Mouse (Mus musculus) thymus, postnatal 36 days (tissue): Measurements from ENCODE around the gene Gemin4.

Experiments used
- DNase-seq, 2 experiments: peaks; one replicate each; pipeline ENCODE4 v3.0.0; 2022; ENCODE audit warnings: mixed read lengths in 2 of 2

Gene Gemin4

DNA sequence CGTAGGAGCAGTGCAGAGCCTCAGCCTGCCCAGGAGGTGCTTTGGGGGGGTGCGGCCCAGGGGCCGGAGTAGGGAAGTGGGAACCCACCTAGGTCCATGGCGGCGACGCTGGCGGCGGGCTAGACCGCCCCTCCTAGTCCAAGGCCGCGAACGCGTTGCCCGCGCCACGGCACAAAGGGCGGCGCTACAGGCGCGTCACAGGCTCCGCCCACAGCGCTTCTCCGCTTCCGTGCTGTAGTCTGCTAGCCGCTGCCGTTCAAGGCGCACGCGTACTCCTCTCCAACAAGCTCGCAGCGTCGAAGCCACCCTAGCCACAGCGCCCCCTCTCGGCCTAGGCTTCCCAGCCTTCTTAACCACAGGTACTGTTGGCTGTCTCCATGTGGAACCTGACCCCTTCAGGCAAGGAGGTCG is at the start of gene Gemin4, which contains the start of gene Dbil5:
Gene Gemin4 (minus strand): TSS at position 275 of the 411 bp plus-strand sequence.
Gene Dbil5 (plus strand): TSS at position 219 of the 411 bp plus-strand sequence.
- peak; percentile 97 to 98 for DNase-seq

- no peak for DNase-seq
These were observed 45.3 kb upstream of the Gemin4 start for GRCm38 (mm10) chr11:76262611-76263351.

- DNase-seq: no peak
These were observed 43.8 kb upstream of the Gemin4 start for GRCm38 (mm10) chr11:76261224-76261623.

DNA sequence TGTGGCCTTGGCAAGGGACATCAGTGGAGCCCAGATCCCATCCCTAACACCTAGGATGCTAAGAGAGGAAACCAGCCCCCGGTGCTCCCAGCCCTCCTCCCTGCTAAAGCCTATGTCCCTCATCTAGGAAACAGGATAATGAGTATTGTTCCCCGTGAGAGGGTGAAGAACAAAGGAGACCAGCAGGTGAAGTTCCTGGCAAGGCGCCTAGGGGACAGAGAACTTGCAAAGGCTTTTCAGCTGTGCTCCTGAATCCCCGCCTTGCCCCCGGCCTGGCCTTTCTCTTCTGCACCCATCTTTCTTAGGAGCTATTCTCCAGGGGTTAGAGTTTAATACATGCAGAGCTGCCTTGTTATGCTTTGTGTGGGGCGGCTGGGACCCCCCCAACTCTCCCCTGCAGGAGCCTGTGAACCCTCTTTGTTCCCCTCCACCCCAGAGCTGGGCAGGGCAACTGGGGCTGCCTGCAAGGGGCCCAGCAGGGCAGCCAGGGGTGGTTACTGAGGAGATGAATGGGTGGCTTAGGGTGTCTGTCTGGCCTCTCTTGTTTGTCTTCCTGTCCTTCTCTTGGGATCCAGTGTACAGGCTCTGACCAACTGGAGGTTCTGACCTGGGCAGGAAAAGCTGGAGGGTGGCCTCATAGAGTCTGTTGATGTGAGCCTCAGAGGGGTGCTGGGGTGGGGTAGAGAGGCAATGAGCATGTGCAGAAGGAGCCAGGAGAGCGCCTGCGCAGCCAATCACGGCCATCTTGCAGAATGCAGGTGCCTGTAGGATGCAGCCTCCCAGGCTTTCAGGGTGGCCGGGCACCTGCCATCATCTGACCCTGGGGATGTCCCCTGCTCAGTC is 43.0 kb upstream of the Gemin4 start:
- DNase-seq: no peak

GRCm38 (mm10) chr11:76258511-76258910 is 41.0 kb upstream of the Gemin4 start:
- DNase-seq: no peak

- DNase-seq: no peak
These were observed 39.9 kb upstream of the Gemin4 start for GRCm38 (mm10) chr11:76257386-76257785.

DNA sequence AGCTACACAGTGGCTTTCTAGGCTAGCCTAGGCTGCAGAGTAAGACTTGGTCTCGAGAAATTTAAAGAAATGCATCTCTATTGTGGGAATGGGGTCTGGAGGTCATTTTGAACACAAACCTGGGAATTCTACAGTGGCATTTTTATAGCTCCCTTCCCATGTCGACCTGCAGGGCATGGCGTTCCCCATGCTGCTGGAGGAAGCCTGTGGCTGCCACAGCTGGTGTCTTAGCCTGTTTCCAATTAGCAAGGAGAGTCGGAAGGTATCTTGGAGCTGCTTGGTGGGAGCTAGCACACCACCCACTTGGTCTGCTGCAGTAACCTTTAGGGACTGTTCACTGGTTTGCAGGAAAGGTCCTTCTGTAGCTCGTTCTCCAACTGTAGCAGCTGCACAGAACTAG is 38.7 kb upstream of the Gemin4 start:
- no peak for DNase-seq

DNA sequence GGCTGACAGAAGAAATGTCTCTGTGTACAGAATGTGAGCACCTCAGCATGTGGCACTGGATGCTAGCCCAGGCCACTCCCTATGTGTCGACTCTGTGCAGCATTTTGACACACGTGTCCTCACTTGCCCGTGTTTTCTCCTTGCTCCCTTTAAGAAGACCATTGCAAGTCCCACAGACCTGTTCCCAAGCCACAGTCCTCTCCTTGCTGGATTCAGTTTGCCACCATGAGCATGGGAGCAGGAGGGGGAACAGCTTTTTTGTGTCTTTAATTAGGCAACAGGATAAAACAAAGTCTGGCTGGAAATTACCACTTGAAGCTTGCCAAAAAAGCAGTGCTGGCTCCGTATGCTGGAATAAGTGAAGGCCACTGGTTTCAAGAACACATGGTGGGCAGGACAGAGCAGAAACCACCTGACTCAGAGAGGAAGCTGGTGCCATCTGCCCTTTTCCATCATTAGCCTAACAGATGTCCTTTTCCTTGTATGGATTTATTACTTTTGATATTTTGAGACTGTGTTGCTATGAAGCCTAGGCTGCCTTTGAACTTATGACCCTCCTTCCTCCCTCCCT is 38.1 kb upstream of the Gemin4 start:
- DNase-seq: no peak

GRCm38 (mm10) chr11:76253918-76254264 is 36.4 kb upstream of the Gemin4 start:
- no peak for DNase-seq

DNA sequence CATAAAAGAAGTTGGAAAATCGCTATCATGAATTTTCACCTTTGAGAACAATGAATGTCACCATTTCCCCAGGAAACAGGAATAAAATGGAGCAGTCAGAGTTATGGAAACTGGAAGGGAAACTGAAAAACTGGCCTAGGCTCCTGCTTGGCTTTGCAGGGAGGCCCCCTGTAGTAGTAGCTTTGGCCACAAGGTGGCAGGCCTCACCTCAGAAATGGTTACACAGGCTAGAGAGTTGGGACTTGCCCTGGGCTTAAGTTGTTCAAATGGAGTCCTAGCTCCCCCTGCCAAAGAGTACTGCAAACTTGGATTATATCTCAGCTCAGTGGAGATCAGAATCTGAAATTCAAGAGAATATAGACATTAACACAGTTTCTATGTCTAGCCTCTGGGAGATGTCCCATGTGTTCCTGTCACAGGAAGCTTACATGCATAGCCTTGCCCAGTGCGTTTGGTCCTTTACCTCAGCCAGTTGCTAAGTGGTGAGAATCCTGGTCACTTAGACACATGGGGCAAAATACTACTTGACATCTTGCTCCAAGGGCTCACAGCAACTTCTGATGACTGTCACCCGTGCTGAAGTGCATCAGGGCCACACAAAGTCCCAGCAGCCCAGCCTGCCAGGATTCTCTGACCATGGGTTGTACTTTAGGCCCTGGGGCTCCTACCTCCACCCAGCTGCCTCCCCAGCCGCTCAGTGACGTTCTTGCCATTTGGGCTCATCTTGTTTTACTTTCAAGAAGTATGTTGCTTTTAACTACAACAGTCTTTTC is 35.9 kb upstream of the Gemin4 start:
- DNase-seq: peak; percentile 76 to 80

- DNase-seq: no peak
These were observed 34.6 kb upstream of the Gemin4 start for GRCm38 (mm10) chr11:76252036-76252435.

GRCm38 (mm10) chr11:76247239-76247638 is 29.8 kb upstream of the Gemin4 start:
- DNase-seq: no peak

GRCm38 (mm10) chr11:76246439-76246838 is 29.0 kb upstream of the Gemin4 start:
- no peak for DNase-seq

DNA sequence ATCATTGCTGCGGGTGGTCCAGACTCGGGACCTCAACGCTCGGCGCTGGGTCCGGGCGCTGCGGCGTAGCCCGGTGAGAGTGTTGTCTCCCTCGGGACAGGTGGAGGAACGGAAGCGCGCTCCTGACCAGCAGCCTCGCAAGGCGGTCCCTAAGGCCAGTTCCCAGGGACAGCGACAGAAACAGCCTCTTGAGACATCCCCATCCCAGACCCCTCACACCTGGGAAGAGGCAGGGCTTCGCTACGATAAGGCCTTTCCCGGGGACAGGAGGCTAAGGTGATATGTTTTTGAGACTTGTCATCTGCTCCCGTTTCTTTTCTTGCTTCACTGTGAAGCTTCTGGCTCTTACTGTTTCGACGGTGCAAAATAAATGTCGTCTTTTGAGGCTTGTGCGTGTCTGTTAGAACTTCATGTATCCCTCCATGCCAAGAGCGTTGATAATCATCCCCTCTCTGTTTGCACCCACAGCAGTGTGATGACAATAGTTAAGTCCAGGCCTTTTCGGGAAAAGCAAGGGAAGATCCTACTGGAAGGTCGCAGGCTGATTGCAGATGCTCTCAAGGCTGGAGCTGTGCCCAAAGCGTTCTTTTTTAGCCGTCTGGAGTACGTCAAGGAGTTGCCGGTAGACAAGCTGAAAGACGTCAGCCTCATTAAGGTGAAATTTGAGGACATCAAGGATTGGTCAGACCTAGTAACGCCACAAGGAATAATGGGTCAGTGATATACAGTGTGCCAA is 26.5 kb upstream of the Gemin4 start:
- no peak for DNase-seq

DNA sequence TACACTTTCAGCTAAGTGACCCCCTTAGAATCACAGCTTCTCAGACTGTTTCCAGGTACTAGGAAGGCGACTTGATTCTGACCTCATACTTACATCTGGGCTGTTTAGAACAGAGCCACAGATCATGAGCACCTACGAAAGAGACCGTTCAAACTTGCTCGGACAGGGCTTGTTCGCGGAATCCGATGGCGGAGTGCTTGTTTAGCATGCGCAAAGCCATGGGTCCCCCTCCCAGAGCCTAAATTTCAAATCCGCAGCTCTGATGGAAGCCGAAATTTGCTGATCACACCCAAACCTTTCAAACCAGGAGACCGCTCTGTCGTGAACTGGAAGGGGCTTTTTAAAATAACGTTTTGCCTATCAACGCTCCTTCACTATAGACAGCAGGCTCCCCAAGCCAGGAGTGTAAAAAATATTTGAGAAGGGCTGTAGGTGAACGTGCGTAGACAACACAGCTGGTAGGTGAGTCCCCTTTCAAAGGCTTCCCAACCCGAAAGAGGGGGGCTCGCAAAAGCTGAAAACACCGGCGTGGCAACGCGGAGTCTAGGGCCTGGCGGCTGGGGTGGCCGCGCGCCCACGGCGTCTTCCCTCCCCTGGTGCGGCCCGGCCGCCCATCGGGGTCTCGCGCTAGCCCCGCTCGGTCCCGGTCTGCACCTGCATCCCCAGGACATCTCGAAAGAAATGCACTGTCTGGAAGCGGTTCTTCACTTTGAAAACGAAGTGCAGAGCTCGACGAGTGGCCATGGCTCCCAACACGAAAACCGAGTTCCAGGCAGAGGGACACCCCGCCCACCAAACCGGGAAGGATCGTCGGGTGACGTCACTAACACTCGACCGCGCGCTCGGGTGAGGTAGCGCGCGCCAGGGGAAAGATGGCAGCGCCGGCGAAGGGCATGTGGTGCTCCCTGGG is 25.7 kb upstream of the Gemin4 start, which contains the start of the genes Mrm3 and Glod4:
Gene Mrm3 (plus strand): TSS at position 815 of the 910 bp plus-strand sequence.
Gene Glod4 (minus strand): TSS at position 825 of the 910 bp plus-strand sequence.
- peak; percentile 86 to 87 for DNase-seq

- DNase-seq: no peak
These were observed 22.3 kb upstream of the Gemin4 start for GRCm38 (mm10) chr11:76239750-76240149.

- DNase-seq: no peak
These were observed 18.7 kb upstream of the Gemin4 start for GRCm38 (mm10) chr11:76236136-76236535.

DNA sequence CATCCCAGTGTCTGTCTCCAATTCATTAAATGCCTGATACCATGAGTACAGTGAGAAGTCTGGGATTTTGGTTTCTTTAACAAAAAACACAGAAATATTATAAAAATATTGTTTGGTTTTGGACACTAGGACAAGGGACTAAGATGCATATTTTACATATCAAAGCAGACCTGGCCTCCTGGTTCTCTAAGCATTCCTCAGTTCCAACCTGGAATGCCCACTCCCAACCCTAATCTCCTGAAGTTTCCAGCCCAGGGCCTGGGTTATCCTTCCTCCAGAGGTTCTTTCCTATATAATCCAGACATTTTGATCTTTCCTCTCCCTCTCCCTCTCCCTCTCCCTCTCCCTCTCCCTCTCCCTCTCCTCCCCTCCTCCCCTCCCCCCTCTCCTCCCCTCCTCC is 7.6 kb upstream of the Gemin4 start:
- no peak for DNase-seq

- no peak for DNase-seq
These were observed 7.2 kb upstream of the Gemin4 start for GRCm38 (mm10) chr11:76224631-76225030.

- DNase-seq: peak in 1 of 2 experiments; percentile 6
These were observed 629 bp downstream of the Gemin4 start for GRCm38 (mm10) chr11:76216681-76217389.
